Mouse (Mus musculus): ENCODE measurements around the gene Fam173a. TPM values are rescaled to one million over a fixed set of nuclear protein-coding genes. Genes with fewer than 3 reads are reported as not detected.
"Not testable (repeated sequence)": the region's sequence is repeated elsewhere in the genome, so short reads cannot be mapped to it uniquely, and the experiment has no call there.

The Fam173a gene
- polyA plus RNA-seq, 3 experiments from 2014 or later, result 158 to 288 (median 193) TPM

GRCm38 (mm10) chr17:25828712-25829557 is 36.2 kb upstream of the Fam173a start, which contains the start of gene Jmjd8:
Gene Jmjd8, plus strand, starts transcription at chr17:25828867.
- peak; percentile 56 for ATAC-seq

GRCm38 (mm10) chr17:25828223-25828594 is 35.5 kb upstream of the Fam173a start:
- no peak for ATAC-seq

- ATAC-seq, result no peak
Observed at GRCm38 (mm10) chr17:25827546-25828222, 35.0 kb upstream of the Fam173a start.

DNA sequence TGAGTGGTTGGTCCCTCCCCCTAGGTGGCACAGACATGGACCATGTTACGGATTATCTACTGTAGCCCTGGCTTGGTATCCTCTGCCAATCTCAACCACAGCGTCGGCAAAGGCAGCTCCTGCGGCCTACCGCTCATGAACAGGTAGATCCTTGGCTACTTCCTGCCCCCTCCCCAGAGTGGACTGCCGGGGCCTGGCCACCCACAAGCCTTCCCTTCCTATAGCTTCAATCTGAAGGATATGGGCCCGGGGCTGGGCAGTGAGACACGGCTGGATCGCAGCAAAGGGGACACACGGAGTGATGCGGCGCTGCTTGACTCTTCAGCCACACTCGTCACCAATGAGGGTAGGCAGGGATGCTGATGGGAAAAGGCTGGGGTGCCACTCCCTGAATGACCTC is 34.3 kb upstream of the Fam173a start:
- no peak for ATAC-seq

- ATAC-seq, result no peak
Observed at GRCm38 (mm10) chr17:25825984-25826570, 33.4 kb upstream of the Fam173a start.

GRCm38 (mm10) chr17:25825311-25825710 is 32.6 kb upstream of the Fam173a start:
- ATAC-seq, result no peak

DNA sequence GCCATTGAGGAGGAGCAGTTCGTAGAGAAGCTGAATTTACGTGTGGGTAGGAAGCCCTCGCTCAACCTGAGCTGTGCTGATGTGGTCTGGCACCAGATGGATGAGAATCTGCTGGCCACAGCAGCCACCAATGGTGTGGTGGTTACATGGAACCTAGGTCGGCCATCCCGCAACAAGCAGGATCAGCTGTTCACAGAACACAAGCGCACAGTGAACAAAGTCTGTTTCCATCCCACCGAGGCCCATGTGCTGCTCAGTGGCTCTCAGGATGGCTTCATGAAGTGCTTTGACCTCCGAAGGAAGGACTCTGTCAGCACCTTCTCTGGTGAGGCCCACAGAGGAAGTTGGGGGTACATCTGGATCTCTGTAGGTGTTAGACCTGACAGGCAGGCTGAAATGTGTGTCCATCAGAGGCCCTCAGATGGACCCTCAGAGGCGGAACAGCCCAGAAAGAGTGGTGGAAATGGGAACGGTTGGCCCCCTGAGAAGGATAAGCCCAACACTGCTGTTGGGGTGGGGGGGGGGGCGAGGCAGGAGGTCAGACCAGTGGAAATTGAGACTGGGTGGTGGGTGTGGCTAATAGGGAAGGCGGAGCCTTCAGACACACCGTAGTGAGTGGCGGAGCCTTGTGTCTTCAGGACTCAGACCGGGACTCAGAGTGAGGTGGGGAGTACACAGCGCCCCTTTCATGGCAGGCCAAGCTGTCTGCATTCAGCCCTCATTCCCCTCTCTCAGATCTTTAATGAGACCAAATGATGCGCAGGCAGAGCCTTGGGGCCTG is 31.9 kb upstream of the Fam173a start:
- ATAC-seq, result no peak

GRCm38 (mm10) chr17:25823452-25823851 is 30.8 kb upstream of the Fam173a start, which contains the start of gene Wdr24:
Gene Wdr24, plus strand, starts transcription at chr17:25823627.
- ATAC-seq, result peak; percentile 94

- no peak for ATAC-seq
Observed at GRCm38 (mm10) chr17:25818851-25819780, 26.4 kb upstream of the Fam173a start.

GRCm38 (mm10) chr17:25817662-25818061 is 25.0 kb upstream of the Fam173a start:
- ATAC-seq, result no peak

DNA sequence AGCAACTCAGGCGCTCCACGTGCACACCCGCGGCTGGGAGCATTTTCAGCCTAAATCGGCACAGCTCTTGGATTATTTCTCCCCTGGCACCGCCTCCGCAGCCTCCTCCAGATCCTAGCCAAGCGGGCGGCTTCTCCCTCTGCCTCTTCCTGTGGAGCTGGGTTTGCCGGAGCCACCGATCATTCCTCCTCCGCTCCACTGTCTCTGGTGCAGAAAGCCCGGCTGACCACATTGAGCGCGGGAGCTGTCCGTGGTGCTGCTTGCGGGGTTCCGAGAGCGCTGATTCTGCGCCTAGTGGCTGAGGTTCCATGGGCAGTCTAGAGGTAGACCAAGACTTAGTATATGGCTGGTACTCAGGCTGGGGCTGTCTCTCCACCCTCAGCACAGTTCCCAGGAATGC is 20.8 kb upstream of the Fam173a start:
- no peak for ATAC-seq

- no peak for ATAC-seq
Observed at GRCm38 (mm10) chr17:25810890-25811289, 18.2 kb upstream of the Fam173a start.

- no peak for ATAC-seq
Observed at GRCm38 (mm10) chr17:25809606-25810340, 17.1 kb upstream of the Fam173a start.

DNA sequence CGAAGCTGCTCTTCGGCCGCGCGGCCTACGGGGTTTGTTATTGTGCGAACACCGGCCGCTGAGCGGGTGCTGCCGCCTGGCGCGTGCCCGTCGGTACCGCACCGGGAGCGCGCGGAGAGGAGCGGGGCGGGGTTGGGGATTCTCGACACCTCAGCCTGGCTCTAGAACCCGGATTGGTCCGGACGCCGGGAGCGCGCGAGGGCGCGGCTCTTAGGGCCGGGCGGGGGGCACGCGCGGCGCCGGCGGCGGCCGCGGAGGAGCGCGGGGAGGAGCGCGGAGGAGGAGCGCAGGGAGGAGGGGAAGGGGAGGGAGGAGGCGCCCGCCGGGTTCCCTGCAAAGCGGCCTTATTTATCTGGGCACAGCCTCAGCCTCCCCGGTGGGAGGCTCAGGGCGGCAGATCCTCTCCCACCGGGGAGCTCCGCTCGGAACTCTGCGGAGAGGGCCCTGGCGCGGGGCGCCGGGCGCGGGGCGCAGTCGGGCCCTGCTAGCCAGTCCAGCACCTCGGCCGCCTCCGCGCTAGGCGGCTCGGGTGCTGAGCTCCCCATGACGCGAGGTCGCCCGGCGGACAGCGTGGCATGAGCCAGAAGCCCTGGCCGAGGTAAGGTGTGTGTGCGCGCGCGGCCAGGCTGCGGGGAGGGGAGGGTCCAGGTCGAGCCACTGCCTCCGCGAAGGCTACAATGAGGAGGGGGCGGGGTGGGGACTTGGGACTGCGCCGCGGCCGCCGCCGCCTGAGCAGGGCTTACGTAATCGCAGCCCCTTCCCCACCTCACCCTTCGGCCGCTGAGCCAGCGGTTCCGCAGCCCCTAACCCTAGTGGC is 16.3 kb upstream of the Fam173a start, which contains the start of gene Fbxl16:
TSS of gene Fbxl16 (plus strand) at position 297 of the 817 bp plus-strand sequence.
- ATAC-seq, result no peak

GRCm38 (mm10) chr17:25808028-25808427 is 15.3 kb upstream of the Fam173a start:
- ATAC-seq, result no peak

GRCm38 (mm10) chr17:25807452-25807851 is 14.8 kb upstream of the Fam173a start:
- ATAC-seq, result not testable (repeated sequence)

GRCm38 (mm10) chr17:25806507-25806906 is 13.8 kb upstream of the Fam173a start:
- no peak for ATAC-seq

GRCm38 (mm10) chr17:25802825-25803517 is 10.3 kb upstream of the Fam173a start:
- no peak for ATAC-seq

GRCm38 (mm10) chr17:25801029-25801428 is 8.3 kb upstream of the Fam173a start:
- peak; percentile 74 for ATAC-seq
